Mouse (Mus musculus): ENCODE results near the gene Zbtb48.

DNA sequence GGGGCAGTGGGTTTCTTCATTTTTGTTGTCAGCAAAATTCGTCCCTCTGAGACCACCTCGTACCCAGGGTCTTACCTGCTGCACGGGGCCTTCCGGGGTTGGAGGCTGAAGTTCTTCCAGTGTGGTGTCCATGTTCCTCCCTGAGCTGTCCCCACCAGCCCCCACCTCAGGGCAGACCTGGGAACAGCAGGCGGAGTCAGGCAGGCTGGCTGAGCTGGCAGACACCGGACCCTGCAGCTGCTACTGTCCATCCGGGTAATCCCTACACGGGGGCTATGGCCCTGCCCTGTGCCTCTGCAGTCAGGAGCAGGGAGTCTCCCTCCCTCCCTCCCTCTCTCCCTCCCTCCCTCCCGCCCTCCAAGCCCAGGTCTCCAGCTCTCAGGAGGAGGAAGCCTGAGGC, 43.9 kb downstream of the Zbtb48 start:
- TF ChIP-seq CTCF (conservative IDR thresholded peaks at IDR 0.05; ENCODE audit: low read length) = no peak
- no peak for TF ChIP-seq NANOG (IDR thresholded peaks at IDR 0.05; ENCODE audit: borderline replicate concordance, low read length)
